Mouse (Mus musculus): ENCODE measurements around the gene Hoxb8. TPM values are rescaled to one million over a fixed set of nuclear protein-coding genes. Genes with fewer than 3 reads are reported as not detected.

Gene Hoxb8
- polyA plus RNA-seq, 1 experiment from 2014 or later, result not detected

GRCm38 (mm10) chr11:96306183-96306907, 24.6 kb downstream of the Hoxb8 start:
- Histone ChIP-seq H3K4me1 (0 out of 2 replicates have a peak, but pooled peaks cover 9% of the 10 kb centered on the region), H3K4me3 (no peak overlapping the region), H3K27ac (no peak overlapping the region), H3K4me2 (no peak overlapping the region), H3K27me3 (replicated peaks) (peaks cover 100% of the 10 kb centered on the region), H3K9me3 (replicated peaks) (no peaks in the 10 kb centered on the region), H3K36me3 (no peaks in the 10 kb centered on the region), H3K9ac (no peak overlapping the region)
- 36% methylated on average over 7 of the region's 7 CpGs for WGBS (ENCODE audit: insufficient replicate concordance)
- no peak for ATAC-seq

- ATAC-seq, result no peak
- H3K27ac ChIP-seq, result no peak overlapping the region
- H3K4me1 ChIP-seq, result peaks cover 11% of the 10 kb centered on the region; the same call in 1 of the 2 replicates
- H3K27me3 ChIP-seq (replicated peaks), result peaks cover 100% of the 10 kb centered on the region
- H3K9ac ChIP-seq, result no peak overlapping the region
- H3K9me3 ChIP-seq (replicated peaks), result no peaks in the 10 kb centered on the region
- no peak overlapping the region for H3K4me3 ChIP-seq
- no peaks in the 10 kb centered on the region for H3K36me3 ChIP-seq
- 31% methylated on average over 13 of the region's 13 CpGs for WGBS (ENCODE audit: insufficient replicate concordance)
- H3K4me2 ChIP-seq, result no peak overlapping the region
Measured at GRCm38 (mm10) chr11:96306908-96307269, 25.2 kb downstream of the Hoxb8 start.

GRCm38 (mm10) chr11:96308763-96309162, 27.1 kb downstream of the Hoxb8 start:
- peaks cover 12% of the 10 kb centered on the region; the same call in 1 of the 2 replicates for H3K4me1 ChIP-seq
- 36% methylated on average over 4 of the region's 4 CpGs for WGBS (ENCODE audit: insufficient replicate concordance)
- H3K4me2 ChIP-seq, result no peak overlapping the region
- H3K27me3 ChIP-seq (replicated peaks), result peaks cover 100% of the 10 kb centered on the region
- H3K9me3 ChIP-seq (replicated peaks), result no peaks in the 10 kb centered on the region
- no peak overlapping the region for H3K27ac ChIP-seq
- H3K9ac ChIP-seq, result no peak overlapping the region
- no peak for ATAC-seq
- no peaks in the 10 kb centered on the region for H3K36me3 ChIP-seq
- no peak overlapping the region for H3K4me3 ChIP-seq

- Histone ChIP-seq H3K4me3 (no peak overlapping the region), H3K4me1 (peaks cover 12% of the 10 kb centered on the region; the same call in 1 of the 2 replicates), H3K27me3 (replicated peaks) (peaks cover 100% of the 10 kb centered on the region), H3K27ac (no peak overlapping the region), H3K9ac (no peak overlapping the region), H3K36me3 (no peaks in the 10 kb centered on the region), H3K4me2 (no peak overlapping the region), H3K9me3 (replicated peaks) (no peaks in the 10 kb centered on the region)
- ATAC-seq, result no peak
- WGBS (ENCODE audit: insufficient replicate concordance), result 21% methylated on average over 4 of the region's 4 CpGs
Measured at GRCm38 (mm10) chr11:96309288-96309687, 27.6 kb downstream of the Hoxb8 start.

- no peaks in the 10 kb centered on the region for H3K36me3 ChIP-seq
- peaks cover 100% of the 10 kb centered on the region for H3K27me3 ChIP-seq (replicated peaks)
- H3K4me1 ChIP-seq, result peaks cover 12% of the 10 kb centered on the region; the same call in 1 of the 2 replicates
- H3K4me3 ChIP-seq, result no peak overlapping the region
- ATAC-seq, result no peak
- peak overlapping the region; percentile 45 for H3K4me2 ChIP-seq
- 28% methylated on average over 20 of the region's 20 CpGs for WGBS (ENCODE audit: insufficient replicate concordance)
- no peak overlapping the region for H3K27ac ChIP-seq
- H3K9me3 ChIP-seq (replicated peaks), result no peaks in the 10 kb centered on the region
- no peak overlapping the region for H3K9ac ChIP-seq
Measured at GRCm38 (mm10) chr11:96310183-96310938, 28.7 kb downstream of the Hoxb8 start.

- peak overlapping the region; percentile 45 for H3K4me2 ChIP-seq
- ATAC-seq, result no peak
- H3K27me3 ChIP-seq (replicated peaks), result peaks cover 100% of the 10 kb centered on the region
- WGBS (ENCODE audit: insufficient replicate concordance), result 15% methylated on average over 6 of the region's 6 CpGs
- peaks cover 12% of the 10 kb centered on the region; the same call in 1 of the 2 replicates for H3K4me1 ChIP-seq
- H3K9me3 ChIP-seq (replicated peaks), result no peaks in the 10 kb centered on the region
- no peaks in the 10 kb centered on the region for H3K36me3 ChIP-seq
- H3K4me3 ChIP-seq, result peak overlapping the region; percentile 25
- H3K27ac ChIP-seq, result no peak overlapping the region
- H3K9ac ChIP-seq, result no peak overlapping the region
Measured at GRCm38 (mm10) chr11:96311097-96311496, 29.4 kb downstream of the Hoxb8 start.

GRCm38 (mm10) chr11:96311520-96312417, 30.1 kb downstream of the Hoxb8 start:
- H3K27ac ChIP-seq, result no peak overlapping the region
- 3% methylated on average over 31 of the region's 31 CpGs for whole genome bisulfite sequencing (ENCODE audit: insufficient replicate concordance)
- H3K9me3 ChIP-seq (replicated peaks), result no peaks in the 10 kb centered on the region
- H3K4me3 ChIP-seq, result peak overlapping the region; percentile 25
- H3K4me2 ChIP-seq, result peak overlapping the region; percentile 45
- H3K27me3 ChIP-seq (replicated peaks), result peaks cover 100% of the 10 kb centered on the region
- H3K9ac ChIP-seq, result no peak overlapping the region
- peaks cover 12% of the 10 kb centered on the region; the same call in 1 of the 2 replicates for H3K4me1 ChIP-seq
- no peaks in the 10 kb centered on the region for H3K36me3 ChIP-seq
- ATAC-seq, result no peak

- no peak for ATAC-seq
- H3K4me3 ChIP-seq, result no peak overlapping the region
Measured at GRCm38 (mm10) chr11:96313134-96313533, 31.4 kb downstream of the Hoxb8 start.

GRCm38 (mm10) chr11:96313806-96314428, 32.2 kb downstream of the Hoxb8 start:
- Histone ChIP-seq H3K4me2 (peak overlapping the region; percentile 15), H3K9me3 (replicated peaks) (no peaks in the 10 kb centered on the region), H3K4me3 (no peak overlapping the region), H3K27ac (peak overlapping the region; percentile 34; the same call in 1 of the 2 replicates), H3K36me3 (no peaks in the 10 kb centered on the region), H3K9ac (no peak overlapping the region), H3K27me3 (replicated peaks) (peaks cover 100% of the 10 kb centered on the region), H3K4me1 (peaks cover 12% of the 10 kb centered on the region; the same call in 1 of the 2 replicates)
- ATAC-seq, result no peak
- 24% methylated on average over 12 of the region's 12 CpGs for WGBS (ENCODE audit: insufficient replicate concordance)

More at GRCm38 (mm10) chr11:96313134-96313533, 31.4 kb downstream of the Hoxb8 start:
- H3K27me3 ChIP-seq (replicated peaks), result peaks cover 100% of the 10 kb centered on the region
- H3K9me3 ChIP-seq (replicated peaks), result no peaks in the 10 kb centered on the region
- H3K27ac ChIP-seq, result no peak overlapping the region
- H3K9ac ChIP-seq, result no peak overlapping the region
- WGBS (ENCODE audit: insufficient replicate concordance), result 39% methylated on average over 2 of the region's 2 CpGs
- no peaks in the 10 kb centered on the region for H3K36me3 ChIP-seq
- no peak overlapping the region for H3K4me2 ChIP-seq
- H3K4me1 ChIP-seq, result peaks cover 12% of the 10 kb centered on the region; the same call in 1 of the 2 replicates

- H3K4me1 ChIP-seq, result peaks cover 12% of the 10 kb centered on the region; the same call in 1 of the 2 replicates
- H3K4me2 ChIP-seq, result peak overlapping the region; percentile 15
- H3K9ac ChIP-seq, result 0 out of 2 replicates have a peak overlapping the region, but pooled peaks have one; percentile 0
- peak overlapping the region; percentile 34 for H3K27ac ChIP-seq
- H3K27me3 ChIP-seq (replicated peaks), result peaks cover 100% of the 10 kb centered on the region
- H3K4me3 ChIP-seq, result peak overlapping the region; percentile 10
- 2% methylated on average over 34 of the region's 34 CpGs for WGBS (ENCODE audit: insufficient replicate concordance)
- no peak for ATAC-seq
- no peaks in the 10 kb centered on the region for H3K9me3 ChIP-seq (replicated peaks)
- no peaks in the 10 kb centered on the region for H3K36me3 ChIP-seq
Measured at GRCm38 (mm10) chr11:96314671-96315343, 33.1 kb downstream of the Hoxb8 start.

All from liver, embryonic 12.5 days (tissue).